Mouse (Mus musculus) urinary bladder, postnatal 10 days (tissue): ENCODE measurements at regions not wholly inside any gene's neighbourhood (a gene's known extent, or its start where the extent isn't known, plus 50 kb on each side); places are given as distances from the start of the nearest gene placed in this dataset.

Experiments used
- DNase-seq: peaks from one replicate; pipeline ENCODE4 v3.0.0; 2022; ENCODE audit warnings: low spot score

- DNase-seq = no peak
Observed at GRCm38 (mm10) chr13:60427755-60428385, 173.9 kb upstream of the Dapk1 start.

GRCm38 (mm10) chr13:60429148-60429547 lies 172.6 kb upstream of the Dapk1 start:
- DNase-seq = no peak

GRCm38 (mm10) chr13:60431412-60431811 lies 170.3 kb upstream of the Dapk1 start:
- DNase-seq = no peak

GRCm38 (mm10) chr13:60434221-60435210 lies 167.2 kb upstream of the Dapk1 start:
- DNase-seq = no peak

DNA sequence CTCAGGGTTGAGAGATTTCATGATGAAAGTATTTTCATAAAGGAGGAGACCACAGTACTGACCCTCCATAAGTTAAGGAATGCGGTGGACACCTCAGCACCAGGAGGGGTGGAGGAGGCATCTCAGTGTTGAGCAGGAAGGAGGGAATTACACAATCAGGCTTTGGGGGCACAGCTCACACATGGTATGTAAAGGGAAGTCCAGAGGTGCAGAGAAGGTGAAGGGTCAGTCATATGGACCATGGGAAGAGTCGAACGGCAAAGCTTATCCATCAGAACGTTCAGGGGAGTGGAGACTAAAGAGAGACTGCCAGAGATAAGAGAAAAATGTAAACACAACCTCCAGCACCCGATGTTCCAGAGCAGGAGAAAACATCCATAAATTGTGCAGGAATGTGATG lies 166.4 kb upstream of the Dapk1 start:
- DNase-seq = no peak

DNA sequence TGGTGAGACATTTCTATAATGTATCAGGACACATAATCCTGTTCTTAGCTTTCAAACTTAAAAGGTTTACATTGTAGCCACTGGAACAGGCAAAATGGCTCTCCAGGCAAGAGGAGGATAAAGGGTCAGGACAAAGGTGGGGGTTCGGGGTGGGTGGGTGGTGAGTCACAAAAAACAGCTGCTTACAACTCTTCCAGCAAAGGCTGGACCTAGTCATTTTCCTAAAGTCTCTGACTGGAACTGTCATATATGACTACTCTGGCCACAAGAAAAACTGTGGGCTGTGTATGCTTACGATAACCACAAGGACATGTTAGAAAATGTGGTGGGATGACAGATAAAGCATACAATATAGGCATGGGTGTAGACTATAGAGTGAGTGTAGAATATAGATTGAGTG lies 163.6 kb upstream of the Dapk1 start:
- no peak for DNase-seq

- DNase-seq = no peak
Observed at GRCm38 (mm10) chr13:60440586-60440985, 161.2 kb upstream of the Dapk1 start.

DNA sequence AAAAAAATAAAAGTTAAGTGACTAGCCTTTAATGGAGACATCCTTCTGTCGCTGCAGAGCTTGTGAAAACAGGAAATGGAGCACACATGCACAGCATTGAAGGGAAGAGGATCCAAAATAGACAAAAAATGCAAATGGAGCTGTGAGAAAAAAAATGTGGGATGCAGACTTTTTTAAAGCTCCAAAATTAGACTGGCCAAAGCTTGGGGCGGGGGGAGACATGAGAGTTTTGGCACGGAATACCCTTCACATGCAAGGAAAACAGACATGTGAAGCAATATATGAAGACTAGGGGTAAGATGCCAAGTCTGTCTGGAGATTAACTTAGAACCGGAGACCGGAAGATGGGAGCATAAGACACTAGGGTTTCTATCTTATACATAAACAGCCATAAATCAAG lies 156.6 kb upstream of the Dapk1 start:
- DNase-seq = no peak

DNA sequence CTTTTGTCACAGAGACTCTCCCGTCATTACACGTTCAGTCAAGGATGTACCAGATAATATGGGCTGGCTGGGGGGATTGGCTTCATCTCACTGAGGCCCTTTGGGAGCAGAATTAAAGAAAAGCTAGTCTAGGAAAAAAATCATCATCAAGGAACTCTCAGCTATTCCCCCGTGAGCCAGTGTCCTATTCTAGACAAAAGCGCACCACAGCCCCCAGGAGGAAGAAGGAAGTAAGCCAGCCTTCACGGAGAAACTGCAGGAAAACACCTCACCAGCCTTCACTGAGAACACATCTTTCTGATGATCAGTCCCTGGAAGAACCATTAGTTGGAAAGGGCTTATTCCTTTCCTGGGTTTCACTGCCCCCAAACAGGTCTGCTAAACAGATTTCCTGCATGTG lies 154.8 kb upstream of the Dapk1 start:
- no peak for DNase-seq

GRCm38 (mm10) chr13:60450721-60451506 lies 150.8 kb upstream of the Dapk1 start:
- no peak for DNase-seq

DNA sequence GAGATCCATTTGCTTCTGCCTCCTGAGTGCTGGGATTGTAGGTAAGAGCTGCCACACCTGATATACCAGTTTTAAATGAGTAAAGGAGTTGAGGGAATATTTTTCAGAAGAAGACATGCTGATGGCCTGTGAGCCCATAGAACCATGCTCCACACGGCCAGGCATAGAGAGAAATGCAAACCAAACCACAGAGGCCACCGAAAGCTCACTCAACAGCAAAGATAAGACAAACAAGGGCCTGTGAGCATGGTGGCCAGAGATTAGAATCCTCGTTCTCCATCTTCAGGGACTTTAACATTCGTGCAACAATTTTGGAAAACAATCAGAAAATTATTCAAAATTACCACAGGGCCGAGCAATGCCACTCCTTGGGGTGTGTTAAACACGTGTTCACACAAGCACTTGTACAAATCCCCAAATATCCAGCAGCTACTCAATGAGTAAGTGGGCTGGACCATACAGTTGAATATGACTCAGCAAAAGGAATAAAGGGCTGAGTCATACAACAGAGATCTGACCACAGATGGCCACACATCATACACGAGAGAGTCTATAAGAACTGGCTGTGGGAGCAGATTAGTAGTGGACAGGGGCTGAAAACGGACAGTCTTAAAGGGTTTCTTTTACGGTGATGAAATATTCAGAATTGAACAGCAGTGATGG lies 147.8 kb upstream of the Dapk1 start:
- DNase-seq = no peak

- DNase-seq = no peak
Observed at GRCm38 (mm10) chr13:60455033-60455619, 146.6 kb upstream of the Dapk1 start.

DNA sequence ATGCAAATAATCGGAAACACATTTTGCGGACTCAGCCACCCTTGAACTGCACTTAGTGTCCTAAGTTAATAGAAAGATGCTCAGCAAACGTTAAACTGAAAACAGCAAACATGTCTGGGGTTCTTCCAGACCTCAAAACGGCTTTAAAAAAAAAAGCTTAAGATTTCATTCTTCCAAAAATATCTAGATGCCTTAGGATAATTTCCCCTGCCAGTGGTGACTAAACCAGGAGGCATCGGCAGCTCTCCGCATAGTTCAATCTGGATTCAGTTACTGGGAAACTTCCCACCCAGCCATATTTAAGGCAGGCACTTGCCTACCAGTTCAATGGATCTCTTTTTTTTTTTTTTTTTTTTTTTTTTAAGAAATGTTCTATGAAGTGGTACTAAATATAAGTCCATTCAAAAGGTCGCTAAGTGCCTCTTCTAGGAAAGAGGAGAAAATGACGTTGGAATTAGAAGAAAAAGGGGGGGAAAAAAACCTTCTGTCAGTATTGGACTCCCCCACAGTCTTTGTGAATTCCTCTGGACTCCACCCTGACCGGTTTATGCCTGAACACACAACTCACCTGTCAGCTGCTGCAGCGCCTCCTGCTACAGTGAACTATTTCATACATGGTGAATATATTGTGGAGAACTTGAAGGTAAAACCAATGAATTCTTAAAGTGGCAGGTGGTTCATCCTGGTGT lies 145.7 kb upstream of the Dapk1 start:
- DNase-seq = no peak

GRCm38 (mm10) chr13:60457277-60457676 lies 144.5 kb upstream of the Dapk1 start:
- no peak for DNase-seq

DNA sequence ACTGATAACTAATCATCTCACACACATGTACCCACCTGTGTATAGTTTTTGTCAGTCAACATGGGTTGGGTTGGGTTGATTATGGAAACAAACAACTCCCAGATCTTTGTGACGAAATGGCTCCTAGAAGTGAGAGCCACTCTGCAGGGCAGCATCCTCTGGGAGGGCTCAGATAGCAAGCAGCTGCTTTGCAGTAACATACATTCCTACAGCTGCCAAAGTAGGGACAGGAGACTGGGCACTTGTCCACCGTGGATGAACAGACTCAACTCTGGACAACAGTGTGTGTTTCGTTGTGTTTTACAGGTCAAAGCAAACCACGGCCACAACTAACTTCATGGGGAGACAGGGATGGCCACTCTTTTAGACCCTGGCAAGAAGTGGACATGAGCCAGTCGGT lies 142.7 kb upstream of the Dapk1 start:
- no peak for DNase-seq

- no peak for DNase-seq
Observed at GRCm38 (mm10) chr13:60466553-60467313, 135.0 kb upstream of the Dapk1 start.

DNA sequence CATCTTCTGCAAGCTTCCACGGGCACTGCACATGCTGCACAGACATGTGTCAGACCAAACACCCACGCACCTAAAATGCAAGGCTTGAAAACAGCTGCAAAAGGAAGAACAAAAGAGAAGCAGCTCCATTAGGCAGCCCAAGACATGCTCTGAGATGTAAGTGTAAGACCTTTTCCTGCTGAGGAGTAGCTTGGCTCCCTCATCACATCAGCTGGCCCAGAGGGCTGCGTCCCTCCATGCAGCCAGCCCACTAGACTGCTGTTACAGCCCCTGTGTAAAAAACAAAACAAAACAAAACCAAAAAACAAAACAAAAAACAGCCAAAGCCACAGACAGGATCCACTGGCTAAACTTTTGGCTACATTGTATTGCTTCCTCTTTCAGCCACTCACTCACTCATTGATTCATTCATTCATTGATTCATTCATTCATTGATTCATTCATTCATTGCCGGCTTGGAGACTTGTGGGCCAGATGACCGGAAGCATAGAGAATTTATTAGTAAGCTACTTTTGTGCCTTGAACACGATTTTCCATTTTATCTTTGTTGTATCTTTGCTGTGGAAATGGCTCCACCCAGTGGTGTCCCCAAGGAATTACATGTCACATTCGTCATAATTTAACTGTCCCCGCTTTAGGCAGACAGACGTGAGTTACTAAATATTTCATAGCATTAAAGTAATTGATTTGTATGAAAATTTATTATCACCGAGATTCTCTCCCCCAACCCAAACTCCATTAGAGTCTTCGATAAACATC lies 133.7 kb upstream of the Dapk1 start:
- no peak for DNase-seq

DNA sequence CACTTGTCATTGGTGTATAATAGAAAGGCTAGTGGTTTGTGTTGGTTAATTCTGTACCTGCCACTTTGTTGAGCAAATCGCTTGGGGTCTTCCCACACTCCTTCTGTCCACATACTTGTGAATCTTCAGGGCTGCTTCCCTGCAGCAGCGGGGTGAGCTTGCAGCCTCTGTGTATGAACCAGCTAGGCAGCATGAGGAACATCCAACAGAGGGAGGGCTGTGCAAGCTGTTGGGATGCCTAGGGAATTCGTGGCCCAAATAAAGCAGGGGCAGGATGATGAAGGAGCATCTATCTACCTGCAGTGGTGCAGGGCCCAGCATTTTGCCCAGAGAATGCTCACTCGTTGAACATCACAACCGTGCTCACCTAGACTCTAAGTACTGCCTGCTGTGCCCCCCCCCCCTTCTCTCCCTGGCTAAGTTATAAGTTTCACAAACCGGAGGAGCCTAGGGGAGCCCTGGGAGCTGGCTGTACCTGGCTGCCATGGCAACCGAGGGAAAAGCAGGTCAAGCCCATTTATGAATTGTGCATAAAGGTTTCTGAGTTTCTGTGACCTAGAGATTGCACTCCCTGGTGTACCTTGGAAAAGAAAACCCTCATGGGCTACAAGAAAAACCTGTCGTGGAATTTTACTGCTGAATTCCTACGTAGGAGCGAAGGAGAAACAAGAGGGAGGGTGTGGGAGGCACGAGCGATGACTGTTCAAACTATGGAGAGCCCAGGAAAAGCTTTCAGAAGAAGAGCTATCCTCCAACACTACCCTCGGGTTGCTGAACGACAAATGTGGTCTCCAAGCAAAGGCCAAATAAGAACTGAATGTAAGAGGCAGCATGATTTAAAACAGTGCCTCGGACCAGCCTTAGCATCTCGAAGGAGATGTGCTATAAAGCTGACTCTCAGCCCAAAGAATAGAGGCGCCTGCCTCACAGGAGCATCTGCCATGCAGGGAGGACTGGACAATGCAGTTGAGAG lies 131.0 kb upstream of the Dapk1 start:
- DNase-seq = no peak
